Mouse (Mus musculus) kidney, postnatal 14 days (tissue): ENCODE data around the gene 3110070M22Rik.
"Not testable (repeated sequence)": the region's sequence is repeated elsewhere in the genome, so short reads cannot be mapped to it uniquely, and the experiment has no call there.

Source experiments
- DNase-seq: peaks from one replicate; pipeline ENCODE4 v3.0.0; 2022; ENCODE audit warnings: mixed read lengths

3110070M22Rik gene

GRCm38 (mm10) chr13:119487880-119488580 is at the start of gene 3110070M22Rik, which contains the start of gene Tmem267:
Gene 3110070M22Rik, minus strand, starts transcription at chr13:119488383.
Gene Tmem267, plus strand, starts transcription at chr13:119488039.
- DNase-seq: peak; percentile 92

GRCm38 (mm10) chr13:119494938-119495337 is 6.8 kb upstream of the 3110070M22Rik start:
- not testable (repeated sequence) for DNase-seq

GRCm38 (mm10) chr13:119492083-119492482 is 3.9 kb upstream of the 3110070M22Rik start:
- DNase-seq: not testable (repeated sequence)

- DNase-seq: no peak
Measured at GRCm38 (mm10) chr13:119487354-119487753, 829 bp downstream of the 3110070M22Rik start.

- no peak for DNase-seq
Measured at GRCm38 (mm10) chr13:119477789-119478188, 10.4 kb downstream of the 3110070M22Rik start.

- no peak for DNase-seq
Measured at GRCm38 (mm10) chr13:119476631-119477030, 11.6 kb downstream of the 3110070M22Rik start.

GRCm38 (mm10) chr13:119462596-119463560 is 25.3 kb downstream of the 3110070M22Rik start, which contains the start of gene 4833420G17Rik:
Gene 4833420G17Rik, plus strand, starts transcription at chr13:119462768.
- DNase-seq: peak; percentile 92

GRCm38 (mm10) chr13:119461900-119462595 is 26.1 kb downstream of the 3110070M22Rik start:
- no peak for DNase-seq

GRCm38 (mm10) chr13:119456342-119456741 is 31.8 kb downstream of the 3110070M22Rik start:
- no peak for DNase-seq

- DNase-seq: no peak
Measured at GRCm38 (mm10) chr13:119455082-119455481, 33.1 kb downstream of the 3110070M22Rik start.

- DNase-seq: no peak
Measured at GRCm38 (mm10) chr13:119453563-119453962, 34.6 kb downstream of the 3110070M22Rik start.

GRCm38 (mm10) chr13:119442244-119442643 is 45.9 kb downstream of the 3110070M22Rik start:
- DNase-seq: no peak
